Mouse (Mus musculus): Measurements from ENCODE around the gene Twist2. TPM values are rescaled to one million over a fixed set of nuclear protein-coding genes. Genes with fewer than 3 reads are reported as not detected.

Twist2 gene
- polyA plus RNA-seq, 1 experiment from 2014 or later: 19.7 TPM

DNA sequence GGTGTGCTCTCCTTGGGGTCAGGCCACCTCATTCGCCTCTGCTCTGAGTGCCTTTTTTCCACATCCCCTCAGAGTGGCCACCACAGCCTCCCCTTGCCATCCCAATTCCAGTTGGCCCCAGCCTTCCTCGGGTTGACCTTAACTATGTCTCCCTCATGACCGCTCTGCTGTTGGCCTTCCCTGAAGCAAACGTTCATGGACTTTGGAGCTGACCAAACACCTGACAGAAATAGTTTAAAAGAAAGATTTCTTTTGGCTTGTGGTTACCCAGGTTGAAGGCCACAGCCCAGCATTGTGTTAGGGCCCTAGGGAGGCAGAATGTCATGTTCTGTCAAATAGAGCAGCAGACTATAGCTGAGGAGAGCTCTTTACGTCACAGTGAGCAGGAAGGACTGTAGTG is 93.0 kb downstream of the Twist2 start:
- no peaks in the 10 kb centered on the region for H3K36me3 ChIP-seq
- WGBS: 93% methylated on average over 5 of the region's 5 CpGs

DNA sequence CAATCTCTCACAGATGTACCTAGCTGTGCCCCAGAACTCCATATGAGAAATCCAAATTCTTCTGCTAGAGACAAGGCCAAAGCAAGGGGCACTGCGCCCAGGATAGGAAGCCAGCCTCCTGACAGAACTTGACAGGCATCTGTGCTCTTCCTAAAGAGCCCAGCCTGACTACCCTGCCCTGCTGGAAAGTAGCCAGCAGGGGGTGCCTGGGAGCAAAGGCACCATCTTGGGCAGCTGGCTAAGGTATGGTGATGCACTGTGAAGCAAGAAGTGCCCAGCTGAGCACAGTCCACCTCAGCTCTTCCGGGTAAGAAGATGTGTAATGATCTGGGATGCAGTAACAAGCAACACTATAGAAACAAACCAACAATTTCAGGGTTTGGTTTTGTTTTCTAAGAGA is 95.8 kb downstream of the Twist2 start:
- WGBS: 89% methylated on average over 2 of the region's 2 CpGs
- H3K27ac ChIP-seq: no peak overlapping the region
- H3K4me1 ChIP-seq (replicated peaks): no peaks in the 10 kb centered on the region
- no peak for DNase-seq (ENCODE audit: low spot score)
- H3K36me3 ChIP-seq: no peaks in the 10 kb centered on the region
- no peaks in the 10 kb centered on the region for H3K27me3 ChIP-seq (ENCODE audit: insufficient read depth, poor library complexity, severe bottlenecking)
- H3K4me3 ChIP-seq: no peak overlapping the region
- H3K9me3 ChIP-seq: no peaks in the 10 kb centered on the region

More for the DNA sequence above, 93.0 kb downstream of the Twist2 start:
- Histone ChIP-seq H3K4me3 (no peak overlapping the region), H3K4me1 (replicated peaks) (no peaks in the 10 kb centered on the region), H3K27ac (no peak overlapping the region), H3K27me3 (ENCODE audit: insufficient read depth, poor library complexity, severe bottlenecking) (no peaks in the 10 kb centered on the region), H3K9me3 (no peaks in the 10 kb centered on the region)
- DNase-seq (ENCODE audit: low spot score): no peak
